Mouse (Mus musculus) heart, adult 8-10 months (tissue): ENCODE data around the gene Tas1r1. TPM values are rescaled to one million over a fixed set of nuclear protein-coding genes. Genes with fewer than 3 reads are reported as not detected.

ENCODE experiments used
- DNase-seq: peaks from one replicate; pipeline ENCODE4 v3.0.0; 2022; ENCODE audit warnings: low spot score
- total RNA-seq, 4 experiments: library from RNA; stranded (reverse); gene quantifications; 2 replicates each; pipeline ENCODE4 v1.2.4; 2022

Tas1r1 gene
- total RNA-seq, 4 experiments from 2014 or later: not detected

DNA sequence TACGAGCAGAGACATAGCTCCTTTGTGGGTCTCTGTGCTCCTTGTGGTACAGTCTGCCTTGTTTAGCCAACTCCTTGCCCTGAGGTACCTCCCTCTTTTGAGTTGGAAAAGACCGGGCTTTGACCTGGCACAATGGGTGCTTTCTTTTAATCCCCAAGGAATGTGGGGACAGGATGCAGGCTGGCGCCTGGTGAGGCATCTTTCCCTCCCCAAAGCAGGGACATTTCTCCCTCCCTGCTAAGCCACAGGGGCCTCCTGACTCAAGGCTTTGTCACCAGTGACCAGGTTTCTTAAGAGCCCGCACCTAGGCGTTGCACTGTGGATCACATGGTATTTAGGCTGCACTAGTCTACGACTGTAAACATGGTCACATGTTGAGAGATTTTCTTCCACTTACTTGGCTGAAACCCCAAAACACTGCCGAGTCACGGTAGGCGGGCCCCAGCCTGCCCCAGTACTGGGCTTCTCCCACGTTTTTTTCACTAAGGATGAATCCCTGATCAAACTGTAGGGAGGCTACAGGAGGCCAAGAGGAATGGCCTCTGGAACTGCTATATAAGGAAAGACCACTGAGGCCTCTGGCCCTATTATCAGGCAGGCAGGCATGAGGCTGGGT, 28.2 kb downstream of the Tas1r1 start:
- DNase-seq: peak; percentile 63

DNA sequence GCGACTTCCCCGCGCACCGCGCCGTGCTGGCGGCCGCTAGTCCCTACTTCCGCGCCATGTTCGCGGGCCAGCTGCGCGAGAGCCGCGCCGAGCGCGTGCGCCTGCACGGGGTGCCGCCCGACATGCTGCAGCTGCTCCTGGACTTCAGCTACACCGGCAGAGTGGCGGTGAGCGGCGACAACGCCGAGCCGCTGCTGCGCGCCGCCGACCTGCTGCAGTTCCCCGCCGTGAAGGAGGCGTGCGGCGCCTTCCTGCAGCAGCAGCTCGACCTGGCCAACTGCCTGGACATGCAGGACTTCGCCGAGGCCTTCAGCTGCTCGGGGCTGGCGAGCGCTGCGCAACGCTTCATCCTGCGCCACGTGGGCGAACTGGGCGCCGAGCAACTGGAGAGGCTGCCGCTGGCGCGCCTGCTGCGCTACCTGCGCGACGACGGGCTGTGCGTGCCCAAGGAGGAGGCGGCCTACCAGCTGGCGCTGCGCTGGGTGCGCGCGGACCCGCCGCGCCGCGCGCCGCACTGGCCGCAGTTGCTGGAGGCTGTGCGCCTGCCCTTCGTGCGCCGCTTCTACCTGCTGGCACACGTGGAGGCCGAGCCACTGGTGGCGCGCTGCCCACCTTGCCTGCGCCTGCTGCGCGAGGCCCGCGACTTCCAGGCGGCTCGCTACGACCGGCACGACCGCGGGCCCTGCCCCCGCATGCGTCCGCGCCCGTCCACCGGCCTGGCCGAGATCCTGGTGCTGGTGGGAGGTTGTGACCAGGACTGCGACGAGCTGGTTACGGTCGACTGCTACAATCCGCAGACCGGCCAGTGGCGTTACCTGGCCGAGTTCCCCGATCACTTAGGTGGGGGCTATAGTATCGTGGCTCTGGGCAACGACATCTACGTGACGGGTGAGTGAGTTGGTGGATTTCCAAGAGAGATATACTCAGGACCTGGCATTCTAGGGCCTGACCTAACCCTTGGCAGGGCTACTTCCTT, 29.0 kb downstream of the Tas1r1 start:
- DNase-seq: peak; percentile 49

- peak; percentile 94 for DNase-seq
These were observed 29.7 kb downstream of the Tas1r1 start, which contains the start of gene Klhl21 for GRCm38 (mm10) chr4:152008622-152009075. Gene Klhl21, plus strand, starts transcription at chr4:152008803.

DNA sequence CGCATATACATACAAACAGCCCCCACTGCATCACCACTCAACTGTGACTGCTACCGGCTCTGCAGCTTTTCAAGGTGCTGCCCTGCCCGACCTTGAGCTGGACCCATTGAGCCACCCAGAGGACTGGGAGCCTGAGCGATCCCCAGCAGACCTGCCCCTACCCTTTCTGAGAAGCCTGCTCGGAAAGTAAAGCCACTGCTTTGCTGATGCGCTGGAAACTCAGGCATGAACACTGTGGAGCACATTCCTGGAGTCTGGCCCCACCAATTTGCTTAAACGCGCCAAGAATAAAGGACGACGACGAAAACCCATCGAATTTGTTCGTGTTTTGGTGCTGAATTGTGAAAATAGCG, 30.2 kb downstream of the Tas1r1 start:
- DNase-seq: no peak

- DNase-seq: no peak
These were observed 30.8 kb downstream of the Tas1r1 start for GRCm38 (mm10) chr4:152007481-152008147.

- no peak for DNase-seq
These were observed 31.6 kb downstream of the Tas1r1 start for GRCm38 (mm10) chr4:152006812-152007211.

GRCm38 (mm10) chr4:152006137-152006536, 32.2 kb downstream of the Tas1r1 start:
- DNase-seq: no peak

DNA sequence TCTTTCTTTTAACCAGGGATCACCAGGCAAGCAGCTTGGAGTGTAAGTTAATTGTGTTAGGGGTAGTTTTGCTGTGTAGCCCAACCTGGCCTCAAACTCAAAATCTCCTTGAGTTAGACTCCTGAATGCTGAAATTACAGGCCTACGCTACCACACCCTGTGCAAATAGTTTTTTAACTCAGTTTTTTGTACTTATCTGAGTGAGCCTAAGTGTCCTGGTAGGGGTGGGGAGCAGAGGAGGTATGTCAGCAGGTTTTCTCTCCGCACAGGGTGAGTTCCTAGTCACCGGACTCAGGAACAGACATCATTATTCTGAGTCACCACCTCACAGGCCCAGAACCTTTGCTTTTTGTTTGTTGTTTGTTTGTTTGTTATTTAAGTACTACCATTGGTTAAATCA, 36.3 kb downstream of the Tas1r1 start:
- no peak for DNase-seq

DNA sequence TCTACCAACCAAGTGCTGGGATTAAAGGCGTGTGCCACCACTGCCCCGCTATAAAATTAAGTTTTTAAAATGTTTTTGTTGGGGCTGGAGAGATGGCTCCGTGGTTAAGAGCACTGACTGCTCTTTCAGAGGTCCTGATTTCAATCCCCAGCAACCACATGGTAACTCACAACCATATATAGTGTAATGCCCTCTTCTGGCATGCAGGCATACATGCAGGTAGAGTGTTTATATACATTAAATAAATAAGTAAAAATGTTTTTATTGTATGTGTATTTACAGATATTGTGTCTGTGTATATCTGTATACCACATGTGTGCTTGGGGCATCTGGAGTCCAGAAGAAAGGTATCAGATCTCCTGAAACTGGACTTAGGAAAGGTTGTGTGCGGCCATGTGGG, 37.0 kb downstream of the Tas1r1 start:
- DNase-seq: no peak

GRCm38 (mm10) chr4:152000906-152001305, 37.5 kb downstream of the Tas1r1 start:
- no peak for DNase-seq

DNA sequence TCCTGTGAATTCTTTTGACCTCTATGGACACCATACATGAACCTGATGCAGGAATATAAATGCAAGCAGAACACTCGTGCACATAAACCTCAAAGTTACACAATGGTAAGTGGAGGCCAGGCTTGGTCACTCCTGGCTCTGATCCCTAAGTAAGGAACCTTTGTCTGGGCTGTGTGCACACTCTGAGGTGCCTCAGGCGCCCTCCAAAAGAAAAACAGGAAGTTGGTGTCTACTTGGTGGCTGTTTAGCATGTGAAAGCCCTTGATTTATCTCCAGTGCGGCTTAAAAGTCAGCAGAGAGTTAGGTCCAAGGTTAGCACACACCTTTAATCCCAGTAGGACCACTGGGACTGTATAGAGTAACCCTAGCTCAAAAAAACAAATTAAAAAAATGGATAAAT, 38.9 kb downstream of the Tas1r1 start:
- no peak for DNase-seq

DNA sequence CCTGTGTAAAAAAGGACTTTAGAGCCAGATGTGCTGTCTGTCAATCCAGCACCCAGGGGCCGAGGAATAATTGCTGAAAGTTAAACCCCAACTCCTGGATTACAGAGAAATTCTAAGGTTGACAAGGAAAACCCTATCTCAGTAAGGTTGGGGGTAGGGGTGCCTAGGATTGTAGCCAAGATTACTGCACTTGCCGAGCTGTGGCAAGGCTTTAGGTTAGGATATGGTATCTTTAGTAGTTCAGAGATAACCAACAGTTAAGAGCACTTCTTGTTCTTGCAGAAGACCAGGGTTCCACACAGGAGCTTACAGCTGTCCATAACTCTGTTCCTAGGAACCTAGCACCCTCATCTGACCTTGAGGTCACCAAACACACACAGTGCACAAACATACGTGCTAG, 40.7 kb downstream of the Tas1r1 start:
- DNase-seq: no peak

DNA sequence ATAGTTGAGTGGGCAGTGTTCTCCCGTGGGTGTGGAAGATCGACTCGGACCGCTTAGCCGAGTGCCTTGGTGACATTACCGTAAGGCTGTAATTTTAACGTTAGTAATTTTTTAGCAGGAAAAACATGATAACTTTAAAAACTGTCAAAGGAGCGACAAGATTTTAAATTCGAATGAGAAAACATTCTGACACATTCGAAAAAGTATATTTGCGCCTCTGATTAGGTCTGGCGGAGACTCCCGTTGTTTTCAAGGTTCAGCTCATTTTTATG, 41.5 kb downstream of the Tas1r1 start:
- DNase-seq: no peak

- DNase-seq: peak; percentile 98
These were observed 42.0 kb downstream of the Tas1r1 start, which contains the start of gene Phf13 for GRCm38 (mm10) chr4:151996173-151996950. Gene Phf13, minus strand, starts transcription at chr4:151996258.

- no peak for DNase-seq
These were observed 42.8 kb downstream of the Tas1r1 start for GRCm38 (mm10) chr4:151995371-151996172.

DNA sequence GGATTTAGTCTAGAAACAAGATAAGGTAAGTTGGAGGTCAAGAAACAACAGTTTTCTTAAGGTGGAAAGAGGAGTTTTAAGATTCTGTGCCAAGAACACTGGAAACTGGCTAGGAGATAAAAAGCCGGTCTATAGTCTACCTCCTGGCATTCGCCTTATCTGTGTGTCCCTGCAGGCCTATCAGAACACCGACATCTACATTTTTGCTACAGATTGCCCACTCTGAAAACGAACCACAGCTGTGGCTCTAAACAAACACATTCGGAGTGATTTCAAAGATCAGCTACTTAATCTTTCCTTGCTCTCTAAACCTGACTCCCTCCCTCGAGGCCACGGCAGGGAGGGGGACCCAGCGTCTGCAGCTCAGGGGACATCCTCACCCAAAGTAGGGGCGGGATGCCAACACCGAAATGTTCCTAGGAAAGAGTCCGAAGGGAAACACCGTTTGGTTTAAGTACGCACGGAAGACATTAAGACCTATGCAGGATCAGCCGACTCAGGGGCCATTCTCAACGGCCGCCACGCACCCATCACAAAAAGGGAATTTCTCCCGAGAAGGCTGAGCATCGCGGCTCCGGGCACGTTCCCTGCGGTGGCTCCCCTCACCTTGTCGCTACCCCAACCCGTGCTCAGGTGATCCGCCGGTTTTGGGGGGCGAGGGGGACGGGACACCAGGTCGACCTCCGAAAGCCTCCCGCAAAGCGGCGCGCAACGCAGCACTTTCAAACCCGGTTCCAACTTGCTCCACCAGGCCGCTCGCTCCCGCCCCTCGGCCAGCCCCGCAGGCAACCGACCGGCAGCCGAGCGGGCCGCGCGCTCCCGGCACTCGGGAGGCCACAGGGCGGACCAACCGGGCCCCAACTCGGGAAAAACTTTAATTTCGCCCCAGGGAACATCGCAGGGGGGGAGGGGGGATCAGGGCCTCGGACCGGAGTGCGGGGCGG, 43.9 kb downstream of the Tas1r1 start:
- no peak for DNase-seq

GRCm38 (mm10) chr4:151993035-151993434, 45.3 kb downstream of the Tas1r1 start:
- DNase-seq: no peak

DNA sequence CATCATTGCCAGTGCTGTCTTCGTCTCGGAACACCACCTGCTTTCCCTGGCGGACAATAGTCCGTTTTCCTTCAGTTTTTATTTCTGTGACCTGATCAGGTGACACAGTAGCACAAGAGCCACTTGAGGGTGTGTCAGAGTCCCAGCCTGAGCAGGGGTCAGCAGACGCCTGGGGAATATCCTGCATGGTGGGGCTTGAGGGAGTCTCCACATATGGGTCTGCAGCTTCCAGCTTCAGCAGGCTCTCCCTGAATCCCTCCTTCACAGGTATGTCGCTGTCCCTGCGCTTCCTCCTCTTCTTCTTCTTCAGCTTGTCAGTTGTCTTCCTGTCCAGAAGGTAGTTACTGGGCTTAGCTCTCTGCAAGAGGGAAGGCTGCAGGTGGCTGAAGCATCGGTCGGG, 46.3 kb downstream of the Tas1r1 start:
- DNase-seq: no peak

GRCm38 (mm10) chr4:151989110-151989488, 49.3 kb downstream of the Tas1r1 start:
- no peak for DNase-seq
